Mouse (Mus musculus) cerebellum, adult 8-10 months (tissue): ENCODE measurements at regions not wholly inside any gene's neighbourhood (a gene's known extent, or its start where the extent isn't known, plus 50 kb on each side); places are given as distances from the start of the nearest gene placed in this dataset.

ENCODE experiments used
- DNase-seq: peaks from one replicate; pipeline ENCODE4 v3.0.0; 2022

GRCm38 (mm10) chr8:53096272-53096784, 415.2 kb upstream of the Aga start:
- DNase-seq = no peak

- DNase-seq = no peak
These were observed 371.5 kb upstream of the Aga start for GRCm38 (mm10) chr8:53140041-53140440.

GRCm38 (mm10) chr8:53148915-53149314, 362.6 kb upstream of the Aga start:
- no peak for DNase-seq

- DNase-seq = no peak
These were observed 347.5 kb upstream of the Aga start for GRCm38 (mm10) chr8:53164017-53164416.

- no peak for DNase-seq
These were observed 339.7 kb upstream of the Aga start for GRCm38 (mm10) chr8:53171694-53172299.

- DNase-seq = no peak
These were observed 319.0 kb upstream of the Aga start for GRCm38 (mm10) chr8:53192519-53192918.

- DNase-seq = peak; percentile 6
These were observed 289.3 kb upstream of the Aga start for GRCm38 (mm10) chr8:53222194-53222593.
